Mouse (Mus musculus) midbrain, postnatal 0 days (tissue): ENCODE results near the gene Mmd. TPM values are rescaled to one million over a fixed set of nuclear protein-coding genes. Genes with fewer than 3 reads are reported as not detected.

ENCODE experiments used
- ATAC-seq: fragments of 200-750 bp; cut with Nextera tagmentation; 2 replicates; pipeline ENCODE4 v1.8.0; 2017; ENCODE audit warnings: moderate number of reproducible peaks, mild to moderate bottlenecking, moderate TSS enrichment, moderate library complexity; ENCODE audit not compliant: low FRiP score
- DNase-seq: peaks from one replicate; pipeline ENCODE4 v3.0.0-alpha.2; 2015; ENCODE audit warnings: low spot score
- H3K27ac ChIP-seq: fragments of 300-500 bp; sonication (generic); 2 replicates; pipeline ENCODE4 v1.5.1; 2014; ENCODE audit warnings: low read depth, mild to moderate bottlenecking, low read length, mixed read lengths
- H3K27me3 ChIP-seq: fragments of 300-500 bp; sonication (generic); 2 replicates; pipeline ENCODE4 v1.6.1; 2014; ENCODE audit warnings: low read length, control low read depth, mixed read lengths; ENCODE audit not compliant: insufficient read depth
- H3K36me3 ChIP-seq: fragments of 300-500 bp; sonication (generic); 2 replicates; pipeline ENCODE4 v1.6.1; 2014; ENCODE audit warnings: low read length, control low read depth, mixed read lengths; ENCODE audit not compliant: insufficient read depth
- H3K4me1 ChIP-seq: fragments of 300-500 bp; sonication (generic); 2 replicates; pipeline ENCODE4 v1.6.1; 2014; ENCODE audit warnings: mild to moderate bottlenecking, control low read depth, antibody characterized with exemption, low read length, mixed read lengths; ENCODE audit not compliant: insufficient read depth
- H3K4me2 ChIP-seq: fragments of 300-500 bp; sonication (generic); 2 replicates; pipeline ENCODE4 v1.6.1; 2014; ENCODE audit warnings: low read depth, mild to moderate bottlenecking, low read length, mixed read lengths; ENCODE audit not compliant: poor library complexity, severe bottlenecking
- H3K4me3 ChIP-seq: fragments of 300-500 bp; sonication (generic); 2 replicates; pipeline ENCODE4 v1.5.1; 2014; ENCODE audit warnings: low read depth, mild to moderate bottlenecking, low read length, moderate library complexity
- H3K9ac ChIP-seq: fragments of 300-500 bp; sonication (generic); replicated peaks from 2 replicates; pipeline ENCODE4 v1.6.1; 2014; ENCODE audit warnings: mild to moderate bottlenecking, low read length, moderate library complexity, mixed read lengths; ENCODE audit not compliant: poor library complexity, severe bottlenecking
- H3K9me3 ChIP-seq: fragments of 300-500 bp; sonication (generic); 2 replicates; pipeline ENCODE4 v1.6.1; 2016; ENCODE audit warnings: low read length, control low read depth
- CTCF ChIP-seq: IDR thresholded peaks from 2 replicates; pipeline ENCODE4 v1.5.1; 2016; ENCODE audit warnings: antibody characterized with exemption, mild to moderate bottlenecking
- WGBS: fragments of 180-500 bp; shearing (Covaris S2); extraction: QIAGEN DNeasy Blood & Tissue Kit; methylation state at CpG from one replicate; pipeline ENCODE4 v1.1.7; 2014; 5-methylcytosine and 5-hydroxymethylcytosine counted together
- polyA plus RNA-seq: library from polyadenylated mRNA; unstranded; fragments of >200 nt; fragmentation: Nextera tagmentation; extraction: Ambion mirVana; gene quantifications from 2 replicates; pipeline ENCODE4 v1.2.1, GENCODE M21; 2015
- total RNA-seq: library from RNA; depleted of rRNA; stranded (reverse); fragments of >200 nt; gene quantifications from 2 replicates; pipeline ENCODE4 v1.2.3, GENCODE M21; 2014

Gene Mmd
- total and polyA plus RNA-seq, 2 experiments from 2014 or later: 130 to 223 TPM

DNA sequence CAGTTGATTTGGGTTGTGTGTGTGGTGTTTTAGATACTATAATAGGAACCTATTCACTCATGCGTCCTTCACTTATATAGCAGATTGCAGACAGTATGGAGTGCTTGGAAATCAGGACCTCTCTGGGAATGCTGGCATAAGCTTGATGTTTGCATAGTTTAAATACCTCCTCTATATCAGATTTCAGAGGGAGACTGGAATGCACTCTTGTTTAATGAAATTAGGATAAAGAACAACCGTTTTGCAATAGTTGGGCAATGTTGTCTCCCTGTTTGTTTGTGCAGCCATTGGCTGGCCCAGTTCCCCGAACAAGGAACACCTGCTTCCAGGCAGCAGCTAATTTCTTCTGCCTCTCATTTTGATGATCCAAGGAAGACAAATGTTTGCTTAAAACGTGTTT is 9.8 kb downstream of the Mmd start:
- Histone ChIP-seq H3K9ac (no peak overlapping the region), H3K4me2 (no peak overlapping the region), H3K36me3 (peaks cover 33% of the 10 kb centered on the region), H3K27me3 (no peaks in the 10 kb centered on the region), H3K4me3 (no peak overlapping the region), H3K27ac (no peak overlapping the region), H3K9me3 (no peaks in the 10 kb centered on the region), H3K4me1 (no peaks in the 10 kb centered on the region)
- TF ChIP-seq CTCF: no peak
- ATAC-seq (no peak), DNase-seq (no peak)
- WGBS: 68% methylated on average over 4 of the region's 4 CpGs

DNA sequence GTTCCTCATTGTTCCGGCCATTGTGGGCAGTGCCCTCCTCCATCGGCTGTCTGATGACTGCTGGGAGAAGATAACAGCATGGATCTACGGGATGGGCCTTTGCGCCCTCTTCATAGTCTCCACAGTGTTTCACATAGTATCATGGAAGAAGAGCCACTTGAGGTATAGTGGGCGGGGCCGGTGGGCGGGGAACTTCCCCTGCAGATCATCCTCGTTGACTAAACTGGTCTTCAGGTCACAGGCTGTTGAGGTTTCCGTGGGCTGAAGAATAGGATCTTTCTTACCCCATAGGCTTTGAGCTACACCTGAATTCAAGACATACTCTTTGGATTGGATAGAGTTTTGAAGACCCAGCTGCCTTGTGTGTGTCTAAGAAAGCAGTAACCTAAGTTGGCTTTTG is 10.6 kb downstream of the Mmd start:
- H3K4me3 ChIP-seq: no peak overlapping the region
- 90% methylated on average over 9 of the region's 9 CpGs for WGBS
- ATAC-seq: no peak

DNA sequence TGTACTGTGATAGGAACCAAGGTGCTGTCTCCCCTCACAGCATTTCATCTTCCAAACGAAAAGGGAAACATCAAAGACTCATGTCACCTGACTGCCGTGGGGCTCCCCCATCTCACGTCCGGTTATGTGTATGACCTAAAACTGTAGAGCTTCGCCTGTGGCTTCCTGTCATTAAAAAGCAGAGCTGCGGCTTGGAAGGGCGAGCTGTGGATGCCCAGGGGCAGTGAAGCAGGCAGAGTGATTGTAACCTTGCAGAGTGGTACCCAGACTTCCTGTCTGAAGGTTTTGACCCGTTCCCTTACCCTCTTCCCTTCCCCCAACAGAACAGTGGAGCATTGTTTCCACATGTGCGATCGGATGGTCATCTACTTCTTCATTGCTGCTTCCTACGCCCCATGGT is 14.9 kb downstream of the Mmd start:
- Histone ChIP-seq H3K9ac (no peak overlapping the region), H3K27ac (no peak overlapping the region), H3K4me1 (peaks cover 1% of the 10 kb centered on the region; the same call in 1 of the 2 replicates), H3K4me3 (no peak overlapping the region), H3K4me2 (no peak overlapping the region), H3K27me3 (no peaks in the 10 kb centered on the region), H3K9me3 (no peaks in the 10 kb centered on the region), H3K36me3 (peaks cover 41% of the 10 kb centered on the region)
- WGBS: 86% methylated on average over 11 of the region's 11 CpGs
- ATAC-seq (no peak), DNase-seq (no peak)
- TF ChIP-seq CTCF: no peak

More for the DNA sequence above, 10.6 kb downstream of the Mmd start:
- Histone ChIP-seq H3K27ac (no peak overlapping the region), H3K9me3 (no peaks in the 10 kb centered on the region), H3K27me3 (no peaks in the 10 kb centered on the region), H3K4me2 (no peak overlapping the region), H3K36me3 (peaks cover 35% of the 10 kb centered on the region), H3K4me1 (no peaks in the 10 kb centered on the region), H3K9ac (no peak overlapping the region)
- DNase-seq: no peak
- TF ChIP-seq CTCF: no peak

DNA sequence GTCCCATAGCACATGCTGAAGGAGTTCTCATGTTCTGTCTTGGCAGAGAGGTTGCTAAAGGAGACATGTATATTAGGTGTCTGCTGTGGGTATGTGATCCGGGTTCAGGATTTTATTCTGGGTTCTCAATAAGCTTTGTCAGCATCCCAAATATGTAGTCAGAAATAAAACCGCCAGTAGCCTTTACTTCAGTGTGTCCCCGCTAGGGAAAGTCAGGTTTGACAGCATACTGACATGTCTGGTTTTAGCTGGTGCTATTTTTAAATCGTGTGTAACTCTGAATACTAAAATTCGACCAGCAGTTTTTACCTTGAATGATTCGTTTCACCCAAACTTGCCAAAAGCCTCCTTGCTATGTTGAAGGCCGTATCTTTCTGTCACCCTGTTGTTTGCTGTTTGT is 16.3 kb downstream of the Mmd start:
- H3K36me3 ChIP-seq: peaks cover 32% of the 10 kb centered on the region
- TF ChIP-seq CTCF: no peak
- WGBS: 86% methylated on average over 7 of the region's 7 CpGs

DNA sequence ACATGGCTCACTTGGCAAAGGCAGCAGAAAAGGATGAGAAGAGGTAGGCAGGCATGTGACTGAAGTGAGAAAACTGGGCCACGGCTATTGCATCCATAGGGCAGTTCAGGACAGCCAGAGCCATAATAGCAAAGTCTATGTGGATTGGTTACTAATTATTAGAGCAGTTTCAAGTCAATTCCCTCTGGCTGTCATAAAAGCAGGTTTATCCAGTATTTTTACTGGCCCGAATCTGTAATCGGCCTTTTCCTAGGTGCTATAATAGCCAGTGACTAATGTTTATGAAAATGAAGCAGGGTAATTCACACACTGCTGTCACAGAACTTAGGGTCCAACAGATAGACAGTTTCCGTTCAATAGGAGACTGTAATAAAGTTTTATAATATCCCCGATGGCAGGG is 19.7 kb downstream of the Mmd start:
- DNase-seq: no peak
- 45% methylated on average over 5 of the region's 5 CpGs for WGBS
- H3K36me3 ChIP-seq: peaks cover 25% of the 10 kb centered on the region; the same call in 1 of the 2 replicates
- no peak overlapping the region for H3K9ac ChIP-seq
- no peaks in the 10 kb centered on the region for H3K27me3 ChIP-seq
- H3K4me3 ChIP-seq: no peak overlapping the region
- H3K4me2 ChIP-seq: no peak overlapping the region
- H3K9me3 ChIP-seq: no peaks in the 10 kb centered on the region
- ATAC-seq: no peak
- H3K27ac ChIP-seq: no peak overlapping the region
- H3K4me1 ChIP-seq: peaks cover 4% of the 10 kb centered on the region; the same call in 1 of the 2 replicates
- TF ChIP-seq CTCF: no peak

More for the DNA sequence above, 16.3 kb downstream of the Mmd start:
- Histone ChIP-seq H3K27ac (no peak overlapping the region), H3K4me3 (no peak overlapping the region), H3K9me3 (no peaks in the 10 kb centered on the region), H3K4me2 (no peak overlapping the region), H3K9ac (no peak overlapping the region), H3K27me3 (no peaks in the 10 kb centered on the region), H3K4me1 (peaks cover 4% of the 10 kb centered on the region; the same call in 1 of the 2 replicates)
- DNase-seq: no peak
- no peak for ATAC-seq

DNA sequence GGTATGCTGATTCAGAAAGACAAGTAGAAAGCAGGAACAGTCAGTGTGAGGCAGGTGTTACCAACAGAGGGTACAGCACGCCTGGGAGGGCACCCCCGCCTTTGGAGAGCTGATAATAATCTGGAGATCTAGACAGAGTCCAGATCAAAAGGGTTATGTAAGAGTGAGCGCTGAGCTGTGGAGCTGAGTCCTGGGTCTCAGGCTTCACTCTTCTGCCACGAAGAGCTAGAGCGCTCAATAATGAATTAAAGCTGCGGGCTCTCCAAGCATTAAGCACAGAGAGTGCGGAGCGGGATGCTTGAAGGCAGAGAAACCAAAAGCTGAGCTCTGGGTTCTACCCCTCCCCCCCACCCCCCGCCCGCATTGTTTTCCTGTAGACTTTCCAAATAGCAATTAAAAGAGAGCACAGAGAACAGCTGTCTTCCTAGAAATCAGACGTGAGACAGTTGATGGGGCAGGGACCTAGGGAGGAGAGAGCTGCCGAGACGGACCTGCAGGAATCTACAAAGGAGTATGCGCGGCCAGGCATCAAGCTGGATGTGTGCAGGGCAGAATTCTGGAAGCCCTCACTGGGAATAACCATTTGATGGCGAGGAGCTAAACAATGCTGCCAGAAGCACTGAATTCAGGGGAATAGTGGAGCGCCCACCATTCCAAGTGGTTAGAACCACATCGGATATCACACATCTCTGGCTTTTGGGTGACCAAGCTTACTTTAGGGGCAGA is 20.3 kb downstream of the Mmd start:
- Histone ChIP-seq H3K4me3 (no peak overlapping the region), H3K9me3 (no peaks in the 10 kb centered on the region), H3K9ac (no peak overlapping the region), H3K27ac (no peak overlapping the region), H3K4me1 (peaks cover 4% of the 10 kb centered on the region; the same call in 1 of the 2 replicates), H3K27me3 (no peaks in the 10 kb centered on the region), H3K36me3 (peaks cover 23% of the 10 kb centered on the region; the same call in 1 of the 2 replicates), H3K4me2 (no peak overlapping the region)
- ATAC-seq (no peak), DNase-seq (peak; percentile 17)
- no peak for TF ChIP-seq CTCF
- 35% methylated on average over 18 of the region's 18 CpGs for WGBS
